Mouse (Mus musculus) embryonic fibroblast, embryonic 13.5 days (primary cell): ENCODE measurements around the gene Enox1. TPM values are rescaled to one million over a fixed set of nuclear protein-coding genes. Genes with fewer than 3 reads are reported as not detected.

Source experiments
- H3K27ac ChIP-seq: 2 replicates; pipeline ENCODE4 v1.5.1; 2012; ENCODE audit warnings: low read length, control low read depth, inconsistent platforms; ENCODE audit not compliant: insufficient read depth
- H3K4me1 ChIP-seq: 2 replicates; pipeline ENCODE4 v1.6.1; 2011; ENCODE audit warnings: low read length; ENCODE audit not compliant: control insufficient read depth, insufficient read depth
- H3K4me3 ChIP-seq: 2 replicates; pipeline ENCODE4 v1.5.1; 2011; ENCODE audit warnings: mild to moderate bottlenecking, control low read depth, low read length; ENCODE audit not compliant: insufficient read depth
- CTCF ChIP-seq: IDR thresholded peaks from 2 replicates; pipeline ENCODE4 v1.5.1; 2011; ENCODE audit warnings: mild to moderate bottlenecking, control low read depth, low read length, moderate library complexity, borderline replicate concordance; ENCODE audit not compliant: insufficient read depth
- POLR2A ChIP-seq: IDR thresholded peaks from 2 replicates; pipeline ENCODE4 v1.6.1; 2011; ENCODE audit warnings: low read depth, mild to moderate bottlenecking, control low read depth, low read length, moderate library complexity
- polyA plus RNA-seq: library from polyadenylated mRNA; stranded (reverse); fragments of >200 nt; gene quantifications from 2 replicates; pipeline ENCODE4 v1.2.4, GENCODE M21; 2011; ENCODE audit warnings: low read depth; ENCODE audit not compliant: missing spikeins, insufficient read length

Enox1 gene
- polyA plus RNA-seq, 1 experiment: 7.0 TPM

DNA sequence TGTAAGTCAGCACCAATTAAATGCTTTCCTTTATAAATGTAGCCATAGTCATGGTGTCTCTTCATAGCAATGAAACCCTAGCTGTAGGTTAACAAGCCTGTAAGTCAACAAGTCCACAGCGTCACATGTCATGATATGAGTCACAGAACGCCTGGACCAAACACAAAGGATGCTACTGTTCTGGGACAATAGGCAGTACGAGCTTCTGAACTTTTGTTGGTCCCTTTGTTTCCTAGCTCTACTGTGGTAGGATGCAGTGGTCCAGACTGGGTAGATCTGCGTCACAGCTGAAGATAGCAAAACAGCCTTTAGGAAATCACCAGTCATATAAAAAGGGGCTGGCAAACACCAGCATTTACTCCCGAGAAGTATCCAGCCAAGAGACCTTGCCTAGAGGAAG, 135.2 kb downstream of the Enox1 start:
- TF ChIP-seq POLR2A: no peak
- TF ChIP-seq CTCF: no peak
- H3K27ac ChIP-seq: no peak overlapping the region
- no peak overlapping the region for H3K4me3 ChIP-seq
- no peaks in the 10 kb centered on the region for H3K4me1 ChIP-seq

DNA sequence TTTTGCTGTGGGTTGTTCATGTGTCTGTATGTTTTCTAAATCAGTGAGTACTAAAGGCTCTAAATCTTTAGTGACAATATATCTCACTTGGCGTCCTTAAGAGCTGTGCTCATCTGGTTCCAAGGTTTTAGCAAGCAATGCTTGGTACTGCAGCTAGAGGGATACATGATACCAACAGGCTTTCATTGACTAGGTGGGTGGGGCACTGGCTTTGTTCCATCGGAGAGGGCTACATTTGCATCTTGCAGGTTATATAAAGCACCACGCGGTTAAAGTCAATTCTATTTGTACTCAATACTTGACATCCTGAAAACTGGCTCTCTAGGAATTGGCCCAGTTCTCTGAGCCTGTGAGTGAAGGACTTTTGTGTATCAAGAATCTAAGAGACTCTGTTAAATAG, 140.5 kb downstream of the Enox1 start:
- Histone ChIP-seq H3K4me1 (no peaks in the 10 kb centered on the region), H3K27ac (no peak overlapping the region), H3K4me3 (no peak overlapping the region)
- TF ChIP-seq CTCF (no peak), POLR2A (no peak)

DNA sequence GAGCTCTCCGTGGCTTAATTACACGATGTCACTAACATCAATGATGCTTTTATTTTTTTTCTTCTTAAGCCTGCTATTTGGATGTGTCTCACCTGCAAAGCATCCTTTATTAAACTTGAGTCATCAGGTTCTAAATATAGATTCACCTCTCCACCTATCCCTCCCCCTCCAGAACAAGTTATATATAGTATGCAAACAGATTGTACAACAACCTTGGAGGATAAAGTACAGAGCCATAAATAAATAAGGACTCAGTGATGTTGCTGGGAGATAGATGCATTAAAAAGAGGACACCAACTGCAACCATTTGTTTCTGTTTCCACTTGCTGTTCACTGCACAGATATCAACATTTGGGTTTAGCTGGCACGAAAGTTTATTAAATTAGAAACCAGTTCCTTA, 141.8 kb downstream of the Enox1 start:
- no peak overlapping the region for H3K27ac ChIP-seq
- H3K4me3 ChIP-seq: no peak overlapping the region
- TF ChIP-seq CTCF (no peak), POLR2A (no peak)
- no peaks in the 10 kb centered on the region for H3K4me1 ChIP-seq

- Histone ChIP-seq H3K4me3 (no peak overlapping the region), H3K4me1 (no peaks in the 10 kb centered on the region; the same call in 1 of the 2 replicates), H3K27ac (no peak overlapping the region)
- TF ChIP-seq POLR2A: no peak
- no peak for TF ChIP-seq CTCF
Observed at GRCm38 (mm10) chr14:77309571-77309970, 153.0 kb downstream of the Enox1 start.

DNA sequence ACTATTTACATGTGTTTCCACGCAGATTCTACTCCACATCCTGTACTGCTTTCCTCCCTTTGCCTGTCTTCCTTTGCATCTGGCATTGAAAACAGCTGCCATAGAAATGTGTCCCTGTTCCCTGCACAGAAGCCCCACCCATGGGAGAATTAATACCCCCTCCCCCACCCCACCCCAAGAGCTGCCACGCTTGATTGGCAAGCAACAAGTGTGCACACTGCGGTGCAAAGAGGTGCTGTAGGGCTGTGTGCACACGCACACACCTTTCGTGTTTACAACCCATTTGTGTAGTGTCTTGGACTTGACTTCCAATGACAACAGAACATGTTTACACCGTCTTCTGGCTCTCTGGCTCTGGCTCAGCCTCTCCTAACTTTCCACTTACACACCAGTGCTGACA, 154.9 kb downstream of the Enox1 start:
- Histone ChIP-seq H3K27ac (no peak overlapping the region), H3K4me1 (no peaks in the 10 kb centered on the region; the same call in 1 of the 2 replicates), H3K4me3 (no peak overlapping the region)
- TF ChIP-seq CTCF (no peak), POLR2A (no peak)

GRCm38 (mm10) chr14:77319396-77319795, 162.8 kb downstream of the Enox1 start:
- TF ChIP-seq POLR2A (no peak), CTCF (no peak)
- no peak overlapping the region for H3K4me3 ChIP-seq
- H3K27ac ChIP-seq: no peak overlapping the region
- H3K4me1 ChIP-seq: peaks cover 2% of the 10 kb centered on the region; the same call in 1 of the 2 replicates

DNA sequence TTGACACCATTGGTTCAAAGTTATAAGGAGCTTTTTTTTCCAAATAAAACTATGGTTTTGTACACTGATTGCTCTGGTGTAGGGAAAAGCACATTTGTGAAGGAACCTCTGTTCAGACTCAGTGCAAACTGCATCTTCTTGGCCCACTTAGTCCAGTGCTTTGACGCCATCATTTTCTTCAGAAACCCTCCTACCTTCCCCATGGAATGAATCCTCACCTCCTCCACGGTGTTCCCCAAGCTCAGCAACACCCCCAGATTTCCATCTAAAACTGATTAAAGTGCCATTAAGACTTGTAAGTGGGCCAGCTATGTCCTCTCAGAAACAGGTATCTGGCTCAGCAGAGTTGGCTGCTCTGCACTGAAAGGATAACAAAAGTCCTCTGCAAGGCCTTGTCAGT, 167.8 kb downstream of the Enox1 start:
- Histone ChIP-seq H3K4me3 (no peak overlapping the region), H3K4me1 (peaks cover 6% of the 10 kb centered on the region), H3K27ac (no peak overlapping the region)
- TF ChIP-seq CTCF (no peak), POLR2A (no peak)

DNA sequence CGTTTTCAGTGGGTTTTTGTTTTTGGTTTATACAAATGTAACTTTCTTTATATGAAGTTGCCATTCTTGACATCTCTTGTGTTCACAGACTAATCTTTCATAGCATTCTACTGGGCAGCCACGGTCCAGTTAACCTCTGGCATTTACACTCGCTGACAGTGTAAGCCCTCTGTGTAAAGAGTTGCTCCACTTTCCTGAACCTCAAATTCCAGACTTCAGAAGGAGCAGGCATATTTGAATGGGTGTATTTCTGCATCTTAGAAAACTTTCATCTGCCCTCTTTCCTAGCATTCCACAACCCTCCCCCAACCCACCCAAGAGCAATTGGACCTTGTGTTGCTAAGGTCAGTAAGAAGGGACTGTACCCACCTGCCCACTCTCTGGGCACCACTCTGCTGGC, 171.1 kb downstream of the Enox1 start:
- H3K4me1 ChIP-seq: peaks cover 9% of the 10 kb centered on the region
- H3K4me3 ChIP-seq: no peak overlapping the region
- H3K27ac ChIP-seq: no peak overlapping the region
- TF ChIP-seq POLR2A (no peak), CTCF (no peak)

DNA sequence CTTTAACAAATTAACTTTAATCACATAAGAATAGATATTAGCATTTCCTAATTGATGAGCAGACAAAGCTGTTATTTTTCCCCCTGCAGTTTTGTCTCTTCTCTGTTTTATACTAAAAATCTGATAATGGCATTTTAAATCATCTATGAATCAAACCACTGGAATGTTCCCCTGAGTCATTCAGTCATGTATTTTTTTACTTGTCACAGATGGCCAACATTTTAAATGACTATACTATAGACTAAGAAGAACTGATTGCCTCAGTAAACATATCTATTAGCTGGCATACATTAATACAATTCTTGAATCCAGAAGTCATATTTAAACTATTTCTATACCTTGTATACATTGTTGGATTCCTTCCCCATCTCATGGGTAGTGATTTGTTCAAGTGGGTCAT, 173.2 kb downstream of the Enox1 start:
- Histone ChIP-seq H3K27ac (no peak overlapping the region), H3K4me3 (no peak overlapping the region), H3K4me1 (peaks cover 9% of the 10 kb centered on the region)
- TF ChIP-seq POLR2A: no peak
- TF ChIP-seq CTCF: no peak

DNA sequence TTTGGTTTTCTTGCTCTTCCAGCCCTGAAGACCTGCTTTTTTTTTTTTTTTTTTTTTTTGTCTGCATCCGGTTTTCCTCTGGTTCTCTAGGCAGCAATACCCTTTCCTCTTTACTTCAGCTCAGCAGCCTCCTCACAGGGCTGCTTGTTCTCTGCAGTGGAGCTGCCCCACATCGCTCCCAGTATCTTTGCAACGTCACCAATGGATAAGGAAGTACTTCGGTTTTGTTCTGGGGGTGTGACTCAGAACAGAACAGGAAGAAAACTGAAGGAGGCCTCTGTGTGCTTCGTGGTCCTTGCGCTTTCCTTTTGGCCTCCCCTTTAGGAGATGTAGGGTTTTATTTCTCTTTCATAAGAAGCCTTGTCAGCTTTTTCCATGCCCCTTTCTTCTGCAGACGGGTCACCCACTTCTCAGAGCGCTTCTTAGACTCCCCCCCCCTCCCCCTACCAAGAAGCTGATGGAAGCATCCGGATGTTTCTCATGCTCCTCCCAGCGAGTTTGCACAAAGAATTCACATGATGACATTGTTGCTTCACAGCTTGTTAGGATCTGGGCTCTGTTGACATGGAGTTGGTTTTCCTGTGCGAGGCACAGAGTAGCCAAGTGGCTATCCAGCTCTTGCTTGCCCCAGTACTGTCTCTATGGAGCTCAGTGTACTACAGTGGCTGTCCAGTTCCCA, 187.2 kb downstream of the Enox1 start:
- no peak for TF ChIP-seq CTCF
- TF ChIP-seq POLR2A: no peak
- Histone ChIP-seq H3K27ac (no peak overlapping the region), H3K4me1 (0 out of 2 replicates have a peak, but pooled peaks cover 2% of the 10 kb centered on the region), H3K4me3 (no peak overlapping the region)
